Mouse (Mus musculus) embryonic fibroblast, embryonic 13.5 days (primary cell): ENCODE measurements at regions not wholly inside any gene's neighbourhood (a gene's known extent, or its start where the extent isn't known, plus 50 kb on each side); places are given as distances from the start of the nearest gene placed in this dataset.

Source experiments
- CTCF ChIP-seq: IDR thresholded peaks from 2 replicates; pipeline ENCODE4 v1.5.1; 2011; ENCODE audit warnings: mild to moderate bottlenecking, control low read depth, low read length, moderate library complexity, borderline replicate concordance; ENCODE audit not compliant: insufficient read depth
- POLR2A ChIP-seq: IDR thresholded peaks from 2 replicates; pipeline ENCODE4 v1.6.1; 2011; ENCODE audit warnings: low read depth, mild to moderate bottlenecking, control low read depth, low read length, moderate library complexity

DNA sequence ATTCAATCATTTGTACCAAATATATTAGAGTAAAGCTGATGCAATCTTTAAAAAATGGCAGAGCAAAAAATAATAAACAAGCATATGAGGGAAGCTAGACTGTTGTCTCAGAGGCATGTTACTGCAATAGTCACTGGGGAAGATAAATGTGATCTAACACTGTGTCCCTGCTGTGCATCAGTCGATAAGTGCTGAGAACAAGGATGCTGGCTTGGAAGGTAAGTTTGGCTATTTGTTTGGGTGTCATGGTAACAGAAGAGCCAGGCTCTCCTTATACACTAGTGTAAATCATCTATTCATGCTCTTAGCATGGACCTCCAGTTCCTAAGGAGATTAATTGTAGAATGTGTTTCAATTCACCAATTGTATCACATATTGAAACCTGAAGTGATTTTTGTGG is 102.0 kb upstream of the Ghr start:
- TF ChIP-seq CTCF (no peak), POLR2A (no peak)
